Mouse (Mus musculus) embryonic facial prominence, embryonic 12.5 days (tissue): ENCODE measurements at regions not wholly inside any gene's neighbourhood (a gene's known extent, or its start where the extent isn't known, plus 50 kb on each side); places are given as distances from the start of the nearest gene placed in this dataset.

Experiments used
- ATAC-seq: fragments of 200-750 bp; cut with Nextera tagmentation; 2 replicates; pipeline ENCODE4 v1.8.0; 2017; ENCODE audit not compliant: insufficient number of reproducible peaks, insufficient read depth, low FRiP score, low TSS enrichment
- H3K27ac ChIP-seq: fragments of 300-500 bp; sonication (generic); 2 replicates; pipeline ENCODE4 v1.5.1; 2016; ENCODE audit warnings: mild to moderate bottlenecking
- H3K27me3 ChIP-seq: fragments of 300-500 bp; sonication (generic); 2 replicates; pipeline ENCODE4 v1.6.1; 2016; ENCODE audit warnings: mild to moderate bottlenecking, moderate library complexity
- H3K36me3 ChIP-seq: fragments of 300-500 bp; sonication (generic); 2 replicates; pipeline ENCODE4 v1.6.1; 2016; ENCODE audit warnings: mild to moderate bottlenecking
- H3K4me1 ChIP-seq: fragments of 300-500 bp; sonication (generic); 2 replicates; pipeline ENCODE4 v1.6.1; 2016
- H3K4me2 ChIP-seq: fragments of 300-500 bp; sonication (generic); replicated peaks from 2 replicates; pipeline ENCODE4 v1.6.1; 2016; ENCODE audit warnings: mild to moderate bottlenecking, moderate library complexity
- H3K4me3 ChIP-seq: fragments of 300-500 bp; sonication (generic); 2 replicates; pipeline ENCODE4 v1.5.1; 2016; ENCODE audit warnings: mild to moderate bottlenecking
- H3K9ac ChIP-seq: fragments of 300-500 bp; sonication (generic); 2 replicates; pipeline ENCODE4 v1.6.1; 2016; ENCODE audit warnings: mild to moderate bottlenecking, moderate library complexity
- H3K9me3 ChIP-seq: fragments of 300-500 bp; sonication (generic); 2 replicates; pipeline ENCODE4 v1.6.1; 2016; ENCODE audit warnings: mild to moderate bottlenecking, moderate library complexity
- WGBS: fragments of 180-500 bp; shearing (Covaris S2); methylation state at CpG from one replicate; pipeline ENCODE4 v1.1.7; 2016; 5-methylcytosine and 5-hydroxymethylcytosine counted together

DNA sequence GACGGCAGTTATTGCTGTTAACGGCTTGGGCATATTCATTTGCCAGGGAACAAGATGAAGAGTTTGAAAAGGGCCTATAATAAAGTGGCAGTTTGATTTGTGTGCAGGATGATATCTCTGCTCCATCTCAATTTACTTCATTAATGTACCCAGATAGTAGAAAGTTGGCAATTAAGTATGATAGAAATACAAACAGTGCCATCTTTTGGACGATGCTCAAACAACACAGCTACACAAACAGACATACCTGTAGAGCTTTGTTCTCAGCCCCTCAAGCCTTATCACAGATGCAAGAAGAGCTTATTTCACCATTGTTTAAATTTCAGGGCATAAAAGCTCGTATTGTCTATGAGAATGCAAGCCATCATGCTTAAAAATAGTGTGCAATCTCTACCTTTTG is 82.2 kb downstream of the Tnfsf11 start:
- ATAC-seq, result no peak
- no peak overlapping the region for H3K4me3 ChIP-seq
- 75% methylated on average over 4 of the region's 4 CpGs for WGBS
- no peaks in the 10 kb centered on the region for H3K9me3 ChIP-seq
- no peak overlapping the region for H3K4me2 ChIP-seq
- no peak overlapping the region for H3K27ac ChIP-seq
- no peak overlapping the region for H3K9ac ChIP-seq
- no peaks in the 10 kb centered on the region for H3K36me3 ChIP-seq
- H3K27me3 ChIP-seq, result no peaks in the 10 kb centered on the region
- H3K4me1 ChIP-seq, result no peaks in the 10 kb centered on the region

DNA sequence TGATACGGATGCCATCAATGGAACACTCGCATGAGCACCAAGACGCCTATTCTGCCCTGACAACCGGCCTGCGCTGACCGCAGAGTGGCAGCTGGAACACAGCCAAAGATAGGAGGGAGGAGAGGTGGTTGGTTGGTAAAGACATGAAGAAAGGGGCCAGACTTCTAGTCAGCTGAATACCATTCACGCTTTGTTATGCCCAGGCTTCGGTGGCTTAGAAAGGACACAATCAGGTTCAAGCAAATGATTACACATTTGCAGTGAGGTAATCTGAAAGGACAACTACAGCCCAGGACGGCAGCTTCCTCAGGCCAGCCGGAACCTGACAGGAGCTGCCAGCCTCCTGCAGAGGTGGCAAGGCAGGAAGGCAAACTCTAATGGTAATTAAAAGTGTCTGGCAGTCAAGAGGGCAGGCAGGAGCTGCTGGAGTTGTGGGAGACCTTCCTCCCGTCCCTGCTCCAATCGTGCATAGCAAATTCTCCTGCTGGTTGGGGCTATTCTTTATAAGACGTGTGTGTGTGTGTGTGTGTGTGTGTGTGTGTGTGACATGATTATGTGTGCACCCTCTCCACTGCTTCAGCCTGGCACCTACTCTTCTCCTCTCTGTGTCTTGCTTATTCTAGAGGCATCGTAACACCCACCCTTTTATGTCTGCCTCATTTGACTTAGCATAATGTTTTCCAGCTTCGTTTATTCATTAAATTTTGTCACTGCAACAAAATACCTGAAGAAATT is 91.4 kb downstream of the Tnfsf11 start:
- H3K9ac ChIP-seq, result no peak overlapping the region
- ATAC-seq, result no peak
- no peaks in the 10 kb centered on the region for H3K9me3 ChIP-seq
- WGBS, result 55% methylated on average over 15 of the region's 15 CpGs
- H3K4me1 ChIP-seq, result no peaks in the 10 kb centered on the region
- no peaks in the 10 kb centered on the region for H3K27me3 ChIP-seq
- H3K4me2 ChIP-seq, result no peak overlapping the region
- no peaks in the 10 kb centered on the region for H3K36me3 ChIP-seq
- H3K27ac ChIP-seq, result no peak overlapping the region
- H3K4me3 ChIP-seq, result no peak overlapping the region

DNA sequence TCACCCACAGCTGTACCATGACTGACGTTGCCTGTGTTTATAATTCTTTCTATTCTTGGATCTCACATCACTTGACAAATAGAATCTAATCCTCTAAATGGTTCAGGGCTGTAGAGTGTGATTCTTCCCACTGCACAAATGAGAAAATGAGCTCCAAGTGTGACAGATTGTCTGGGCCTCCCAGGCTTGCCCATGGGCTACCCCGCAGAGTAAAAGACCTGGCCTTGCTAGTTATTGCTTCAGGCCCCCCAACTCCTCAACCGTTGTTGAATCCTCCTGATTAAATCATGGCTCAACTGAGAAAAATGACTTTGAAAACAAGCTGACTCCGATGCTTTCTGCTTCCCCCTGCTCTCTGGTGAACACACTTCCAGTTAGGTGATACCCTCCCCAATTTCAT is 92.4 kb downstream of the Tnfsf11 start:
- Histone ChIP-seq H3K36me3 (no peaks in the 10 kb centered on the region), H3K4me2 (no peak overlapping the region), H3K4me3 (no peak overlapping the region), H3K27me3 (no peaks in the 10 kb centered on the region), H3K4me1 (no peaks in the 10 kb centered on the region), H3K9me3 (no peaks in the 10 kb centered on the region), H3K9ac (no peak overlapping the region), H3K27ac (no peak overlapping the region)
- no peak for ATAC-seq
- WGBS, result 68% methylated on average over 4 of the region's 4 CpGs

DNA sequence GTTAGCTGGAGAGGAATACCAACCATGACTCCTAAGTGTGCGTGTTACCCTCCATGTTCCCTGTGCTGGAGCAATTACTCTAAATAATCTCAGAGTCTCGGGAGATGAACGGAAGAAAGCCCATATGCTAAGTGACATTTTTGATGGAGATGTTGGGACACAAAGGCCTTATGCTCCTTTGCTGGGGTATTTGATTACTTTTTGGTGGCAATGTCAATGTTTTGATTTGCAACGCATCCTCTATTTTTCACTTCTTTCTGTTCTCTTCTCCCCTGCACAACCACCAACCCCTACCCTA is 103.3 kb downstream of the Tnfsf11 start:
- H3K36me3 ChIP-seq, result no peaks in the 10 kb centered on the region
- no peaks in the 10 kb centered on the region for H3K4me1 ChIP-seq
- no peak overlapping the region for H3K4me3 ChIP-seq
- H3K27me3 ChIP-seq, result no peaks in the 10 kb centered on the region
- H3K27ac ChIP-seq, result no peak overlapping the region
- no peak overlapping the region for H3K9ac ChIP-seq
- H3K4me2 ChIP-seq, result no peak overlapping the region
- H3K9me3 ChIP-seq, result no peaks in the 10 kb centered on the region
- 83% methylated on average over 4 of the region's 4 CpGs for WGBS
- no peak for ATAC-seq

DNA sequence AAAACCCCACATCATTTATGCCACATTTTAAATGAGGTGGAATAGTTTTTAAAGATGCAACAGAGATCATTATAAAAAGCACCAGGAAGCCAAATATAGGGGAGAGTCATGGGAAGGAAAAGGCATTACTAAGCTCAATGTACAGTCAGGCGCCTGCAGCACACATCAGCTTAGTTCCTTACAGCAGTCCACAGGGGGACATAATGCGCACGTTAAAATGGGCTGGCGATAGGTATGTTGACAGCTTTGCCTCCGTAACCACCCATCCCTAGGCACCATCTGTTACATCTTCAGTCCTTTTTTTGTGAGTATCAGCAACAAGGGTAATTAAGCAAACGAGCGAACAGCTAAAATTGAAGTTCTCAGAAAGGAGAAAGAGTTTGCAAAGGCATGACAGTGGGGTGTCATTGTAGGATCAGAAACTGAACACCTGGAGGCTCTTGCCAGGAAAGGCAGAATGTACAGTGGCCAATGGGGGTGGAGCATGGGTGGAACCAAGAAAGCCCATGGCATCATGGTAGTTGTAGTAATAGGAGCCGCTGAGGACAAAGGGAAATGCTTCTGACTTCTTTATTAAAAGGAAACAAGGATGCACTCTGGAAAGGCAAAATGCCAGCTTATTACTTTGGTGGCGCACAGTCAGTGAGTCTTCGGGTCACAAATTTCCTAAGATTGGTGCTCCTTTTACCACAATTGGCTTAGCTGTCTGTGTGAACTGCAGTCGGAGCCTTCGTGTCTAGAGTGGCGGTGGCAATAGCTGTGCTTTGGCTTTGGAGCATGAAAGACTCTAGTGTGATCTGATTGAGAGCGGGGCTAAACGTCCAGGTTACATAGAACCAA is 103.9 kb downstream of the Tnfsf11 start:
- Histone ChIP-seq H3K27me3 (no peaks in the 10 kb centered on the region), H3K9ac (no peak overlapping the region), H3K4me3 (no peak overlapping the region), H3K27ac (no peak overlapping the region), H3K4me2 (no peak overlapping the region), H3K9me3 (no peaks in the 10 kb centered on the region), H3K36me3 (no peaks in the 10 kb centered on the region), H3K4me1 (no peaks in the 10 kb centered on the region)
- 0 out of 2 replicates have a peak, but pooled peaks have one; percentile 15 for ATAC-seq
- 76% methylated on average over 15 of the region's 15 CpGs for WGBS

DNA sequence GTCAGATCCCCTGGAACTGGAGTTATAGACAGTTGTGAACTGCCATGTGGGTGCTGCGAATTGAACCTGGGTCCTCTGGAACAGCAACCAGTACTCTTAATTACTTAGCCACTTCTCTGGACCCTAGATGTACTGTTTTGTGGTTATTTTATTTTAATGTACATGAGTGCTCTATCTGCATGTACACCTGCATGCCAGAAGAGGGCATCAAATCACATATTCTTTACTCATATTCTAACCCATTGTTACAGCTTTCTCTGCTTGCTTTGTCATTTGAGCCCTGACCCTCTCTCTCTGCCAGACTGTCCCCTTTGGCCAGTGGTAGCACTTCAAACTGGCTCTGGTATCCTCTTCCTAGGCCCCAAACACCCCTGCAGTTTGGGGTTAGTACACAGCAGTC is 105.1 kb downstream of the Tnfsf11 start:
- H3K9ac ChIP-seq, result no peak overlapping the region

DNA sequence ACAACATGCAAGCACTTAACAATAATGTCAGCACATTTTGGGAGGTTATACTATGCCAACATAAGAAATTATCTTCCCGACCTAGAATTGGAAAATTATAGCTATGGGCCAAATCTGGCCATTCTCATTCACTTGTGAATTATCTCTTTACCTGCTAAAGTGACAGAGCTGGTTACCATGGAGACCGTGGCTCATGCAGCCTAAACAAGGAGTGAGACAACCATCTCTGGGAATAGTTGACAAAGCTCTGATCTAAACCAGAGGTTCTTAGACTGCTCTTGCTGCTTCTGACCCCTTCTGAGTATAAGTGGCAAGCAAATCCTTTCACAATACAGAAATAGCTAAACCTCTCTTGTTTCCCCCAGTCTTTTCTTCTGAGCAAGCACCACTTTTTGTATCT is 108.7 kb upstream of the Fam216b start:
- H3K36me3 ChIP-seq, result no peaks in the 10 kb centered on the region
- no peak overlapping the region for H3K27ac ChIP-seq
- no peak overlapping the region for H3K4me3 ChIP-seq
- H3K9ac ChIP-seq, result no peak overlapping the region
- H3K4me1 ChIP-seq, result no peaks in the 10 kb centered on the region
- no peaks in the 10 kb centered on the region for H3K9me3 ChIP-seq
- H3K4me2 ChIP-seq, result no peak overlapping the region
- no peak for ATAC-seq
- WGBS, result 80% methylated on average over 2 of the region's 2 CpGs
- no peaks in the 10 kb centered on the region for H3K27me3 ChIP-seq

More for the DNA sequence above, 105.1 kb downstream of the Tnfsf11 start:
- Histone ChIP-seq H3K4me1 (no peaks in the 10 kb centered on the region), H3K4me3 (no peak overlapping the region), H3K27me3 (no peaks in the 10 kb centered on the region), H3K4me2 (no peak overlapping the region), H3K36me3 (no peaks in the 10 kb centered on the region), H3K9me3 (no peaks in the 10 kb centered on the region), H3K27ac (no peak overlapping the region)
- ATAC-seq, result no peak
- 86% methylated on average over 1 of the region's 1 CpGs for WGBS

DNA sequence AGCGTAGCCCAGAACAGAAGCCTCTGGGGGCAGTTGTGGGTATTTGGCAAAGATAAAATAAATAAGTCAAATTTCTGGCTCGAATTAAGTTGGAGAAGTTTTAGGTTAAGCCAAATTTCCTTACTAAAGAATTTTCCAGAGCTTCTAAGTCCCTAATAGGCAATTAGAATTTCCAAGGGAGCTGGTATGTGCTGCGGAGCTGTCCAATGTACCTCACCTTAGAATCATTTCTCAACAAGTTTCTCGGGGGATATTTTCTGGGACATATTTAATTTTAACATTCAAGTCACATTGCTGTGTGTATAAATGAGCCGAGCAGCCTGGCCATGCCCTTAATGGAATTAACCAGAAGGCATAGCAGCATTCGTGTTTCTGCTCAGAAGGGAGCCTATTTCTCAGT is 90.8 kb upstream of the Fam216b start:
- 54% methylated on average over 6 of the region's 6 CpGs for WGBS
- H3K36me3 ChIP-seq, result no peaks in the 10 kb centered on the region
- no peak for ATAC-seq
- H3K27ac ChIP-seq, result no peak overlapping the region
- H3K4me1 ChIP-seq, result no peaks in the 10 kb centered on the region
- no peaks in the 10 kb centered on the region for H3K27me3 ChIP-seq
- H3K9me3 ChIP-seq, result no peaks in the 10 kb centered on the region
- H3K9ac ChIP-seq, result no peak overlapping the region
- H3K4me3 ChIP-seq, result no peak overlapping the region
- no peak overlapping the region for H3K4me2 ChIP-seq

DNA sequence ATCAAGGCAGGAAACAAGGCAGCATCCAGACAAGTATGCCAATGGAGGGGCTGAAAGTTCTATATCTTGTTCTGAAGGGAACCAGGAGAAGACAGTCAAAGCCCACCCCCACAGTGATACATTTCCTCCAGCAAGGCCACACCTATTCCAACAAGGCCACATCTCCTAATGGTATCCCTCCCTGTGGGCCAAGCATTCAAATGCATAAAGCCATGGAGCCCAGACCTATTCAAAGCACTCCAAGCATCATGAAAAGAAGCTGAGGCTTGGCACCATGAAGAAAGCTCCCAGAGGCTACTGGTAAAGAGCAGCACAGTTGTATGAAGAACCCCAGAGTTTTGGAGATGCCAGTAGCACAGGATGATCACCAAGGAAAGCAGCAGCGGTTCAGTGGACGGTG is 84.6 kb upstream of the Fam216b start:
- H3K27me3 ChIP-seq, result no peaks in the 10 kb centered on the region
- H3K4me1 ChIP-seq, result no peaks in the 10 kb centered on the region
- no peaks in the 10 kb centered on the region for H3K36me3 ChIP-seq
- no peak overlapping the region for H3K9ac ChIP-seq
- H3K4me2 ChIP-seq, result no peak overlapping the region
- 89% methylated on average over 2 of the region's 2 CpGs for WGBS
- H3K9me3 ChIP-seq, result no peaks in the 10 kb centered on the region
- ATAC-seq, result no peak
- no peak overlapping the region for H3K4me3 ChIP-seq
- H3K27ac ChIP-seq, result no peak overlapping the region

DNA sequence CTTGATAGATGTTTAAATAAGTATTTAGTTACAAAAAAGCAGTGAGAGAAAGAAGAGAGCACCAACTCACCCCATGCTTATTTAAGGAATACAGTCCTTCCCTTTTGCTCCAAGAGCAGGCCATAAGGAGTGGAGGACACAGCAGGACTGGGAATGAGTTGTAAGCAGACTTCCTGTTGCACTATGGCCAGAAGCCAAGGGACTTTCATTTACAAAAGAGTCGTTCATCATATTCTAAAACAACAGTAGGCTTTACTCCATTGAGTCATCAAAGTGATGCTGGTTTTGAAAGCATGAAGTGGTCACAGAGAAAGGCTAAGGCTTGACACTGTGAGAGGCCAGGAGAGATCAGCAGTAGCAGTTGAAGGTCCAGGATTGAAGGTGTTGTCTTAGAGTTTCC is 84.1 kb upstream of the Fam216b start:
- Histone ChIP-seq H3K9me3 (no peaks in the 10 kb centered on the region), H3K9ac (no peak overlapping the region), H3K27ac (no peak overlapping the region), H3K4me2 (no peak overlapping the region), H3K4me3 (no peak overlapping the region), H3K27me3 (no peaks in the 10 kb centered on the region), H3K36me3 (no peaks in the 10 kb centered on the region), H3K4me1 (no peaks in the 10 kb centered on the region)
- ATAC-seq, result no peak
- 75% methylated on average over 1 of the region's 1 CpGs for WGBS

DNA sequence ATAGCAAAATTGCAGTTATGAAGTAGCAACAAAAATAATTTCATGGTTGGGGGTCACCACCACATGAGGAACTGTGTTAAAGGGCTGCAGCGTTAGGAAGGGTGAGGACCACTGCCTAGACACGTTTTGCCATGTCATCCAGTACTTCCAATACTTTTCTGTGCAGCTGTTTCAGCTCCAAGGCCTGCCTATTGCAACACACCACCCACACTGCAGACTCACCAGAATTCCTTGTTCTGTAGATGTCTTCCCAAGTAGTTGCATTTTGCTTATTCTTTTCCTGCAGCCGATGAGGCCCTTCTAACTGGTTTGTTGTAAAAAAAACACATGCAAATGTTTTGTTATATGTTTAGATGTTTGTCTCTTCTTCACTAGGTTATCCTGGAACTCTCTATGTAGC is 72.0 kb upstream of the Fam216b start:
- Histone ChIP-seq H3K27ac (no peak overlapping the region), H3K27me3 (no peaks in the 10 kb centered on the region), H3K36me3 (no peaks in the 10 kb centered on the region), H3K4me3 (no peak overlapping the region), H3K4me2 (no peak overlapping the region), H3K4me1 (no peaks in the 10 kb centered on the region), H3K9ac (no peak overlapping the region), H3K9me3 (no peaks in the 10 kb centered on the region)
- no peak for ATAC-seq
- 82% methylated on average over 3 of the region's 3 CpGs for WGBS

DNA sequence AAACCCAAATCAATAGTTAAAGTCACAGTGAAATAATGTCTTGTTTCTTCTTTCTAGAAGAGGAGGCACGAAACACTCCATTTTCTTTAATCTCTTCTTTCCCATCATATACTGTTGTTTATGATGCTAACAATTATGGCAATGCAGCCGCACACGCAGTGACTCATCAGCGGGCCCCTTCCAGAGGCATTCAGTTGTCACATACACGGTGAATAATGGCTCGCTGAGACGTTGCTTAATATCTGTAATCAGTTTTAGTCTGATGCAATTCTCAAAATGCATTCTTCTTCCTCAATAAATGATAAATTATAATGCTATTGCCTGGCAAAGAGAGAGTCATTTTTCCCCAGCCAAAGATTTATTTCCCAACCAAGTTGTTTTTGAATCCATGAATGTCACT is 70.8 kb upstream of the Fam216b start:
- 93% methylated on average over 7 of the region's 7 CpGs for WGBS
- H3K27me3 ChIP-seq, result no peaks in the 10 kb centered on the region
- H3K4me3 ChIP-seq, result no peak overlapping the region
- H3K4me1 ChIP-seq, result no peaks in the 10 kb centered on the region
- H3K9ac ChIP-seq, result no peak overlapping the region
- no peak for ATAC-seq
- no peak overlapping the region for H3K4me2 ChIP-seq
- H3K27ac ChIP-seq, result no peak overlapping the region
- H3K9me3 ChIP-seq, result no peaks in the 10 kb centered on the region
- H3K36me3 ChIP-seq, result no peaks in the 10 kb centered on the region
